Mouse (Mus musculus): ENCODE results near the gene Limch1. TPM values are rescaled to one million over a fixed set of nuclear protein-coding genes. Genes with fewer than 3 reads are reported as not detected.

The Limch1 gene
- 100 to 1,000 TPM; 110 to 125 TPM for total RNA-seq (2021)

GRCm38 (mm10) chr5:66745390-66745995 is at the start of gene Limch1:
TSS of gene Limch1 (plus strand) at chr5:66745827.
- peak; percentile 57 to 63 for DNase-seq (ENCODE audit: extremely low spot score in 1 of 2, low spot score in 1 of 2)

- DNase-seq (ENCODE audit: extremely low spot score in 1 of 2, low spot score in 1 of 2), result peak in 1 of 2 experiments; percentile 55
These were observed 48.5 kb upstream of the Limch1 start for GRCm38 (mm10) chr5:66697119-66697518.

GRCm38 (mm10) chr5:66699911-66700310 is 45.7 kb upstream of the Limch1 start:
- DNase-seq (ENCODE audit: extremely low spot score in 1 of 2, low spot score in 1 of 2), result no peak

- DNase-seq (ENCODE audit: extremely low spot score in 1 of 2, low spot score in 1 of 2), result no peak
These were observed 43.7 kb upstream of the Limch1 start for GRCm38 (mm10) chr5:66701951-66702350.

- no peak for DNase-seq (ENCODE audit: extremely low spot score in 1 of 2, low spot score in 1 of 2)
These were observed 42.2 kb upstream of the Limch1 start for GRCm38 (mm10) chr5:66703317-66704004.

- no peak for DNase-seq (ENCODE audit: extremely low spot score in 1 of 2, low spot score in 1 of 2)
These were observed 37.8 kb upstream of the Limch1 start for GRCm38 (mm10) chr5:66707859-66708258.

- DNase-seq (ENCODE audit: extremely low spot score in 1 of 2, low spot score in 1 of 2), result no peak
These were observed 35.1 kb upstream of the Limch1 start for GRCm38 (mm10) chr5:66710445-66711019.

GRCm38 (mm10) chr5:66712801-66713200 is 32.8 kb upstream of the Limch1 start:
- no peak for DNase-seq (ENCODE audit: extremely low spot score in 1 of 2, low spot score in 1 of 2)

- no peak for DNase-seq (ENCODE audit: extremely low spot score in 1 of 2, low spot score in 1 of 2)
These were observed 30.1 kb upstream of the Limch1 start for GRCm38 (mm10) chr5:66715498-66715931.

- DNase-seq (ENCODE audit: extremely low spot score in 1 of 2, low spot score in 1 of 2), result no peak
These were observed 27.7 kb upstream of the Limch1 start for GRCm38 (mm10) chr5:66717931-66718330.

- DNase-seq (ENCODE audit: extremely low spot score in 1 of 2, low spot score in 1 of 2), result no peak
These were observed 27.2 kb upstream of the Limch1 start for GRCm38 (mm10) chr5:66718413-66718812.

- no peak for DNase-seq (ENCODE audit: extremely low spot score in 1 of 2, low spot score in 1 of 2)
These were observed 26.7 kb upstream of the Limch1 start for GRCm38 (mm10) chr5:66718880-66719279.

GRCm38 (mm10) chr5:66720921-66721320 is 24.7 kb upstream of the Limch1 start:
- no peak for DNase-seq (ENCODE audit: extremely low spot score in 1 of 2, low spot score in 1 of 2)

GRCm38 (mm10) chr5:66722586-66722985 is 23.0 kb upstream of the Limch1 start:
- DNase-seq (ENCODE audit: extremely low spot score in 1 of 2, low spot score in 1 of 2), result no peak

GRCm38 (mm10) chr5:66723037-66723436 is 22.6 kb upstream of the Limch1 start:
- no peak for DNase-seq (ENCODE audit: extremely low spot score in 1 of 2, low spot score in 1 of 2)

- no peak for DNase-seq (ENCODE audit: extremely low spot score in 1 of 2, low spot score in 1 of 2)
These were observed 22.0 kb upstream of the Limch1 start for GRCm38 (mm10) chr5:66723626-66724025.

GRCm38 (mm10) chr5:66729306-66729705 is 16.3 kb upstream of the Limch1 start:
- no peak for DNase-seq (ENCODE audit: extremely low spot score in 1 of 2, low spot score in 1 of 2)

- DNase-seq (ENCODE audit: extremely low spot score in 1 of 2, low spot score in 1 of 2), result no peak
These were observed 14.9 kb upstream of the Limch1 start for GRCm38 (mm10) chr5:66730621-66731301.

- no peak for DNase-seq (ENCODE audit: extremely low spot score in 1 of 2, low spot score in 1 of 2)
These were observed 14.3 kb upstream of the Limch1 start for GRCm38 (mm10) chr5:66731302-66731697.

GRCm38 (mm10) chr5:66733556-66733955 is 12.1 kb upstream of the Limch1 start:
- DNase-seq (ENCODE audit: extremely low spot score in 1 of 2, low spot score in 1 of 2), result no peak

- DNase-seq (ENCODE audit: extremely low spot score in 1 of 2, low spot score in 1 of 2), result no peak
These were observed 6.3 kb upstream of the Limch1 start for GRCm38 (mm10) chr5:66739376-66739775.

Measured in layer of hippocampus, postnatal 25 days (tissue).